Mouse (Mus musculus): ENCODE results near the gene Zfp54. TPM values are rescaled to one million over a fixed set of nuclear protein-coding genes. Genes with fewer than 3 reads are reported as not detected.

Gene Zfp54
- total RNA-seq, 2 experiments from 2014 or later = 0.62 to 0.77 TPM

Other genes starting within 250 kb of the Zfp54 start
- gene Vmn1r234, start 197.1 kb upstream of the Zfp54 start, total RNA-seq (2021) = not detected
- gene Vmn1r235, start 166.8 kb upstream of the Zfp54 start, total RNA-seq (2021) = not detected
- gene Vmn1r236, start 140.3 kb upstream of the Zfp54 start, total RNA-seq (2021) = not detected
- gene Vmn1r237, start 111.4 kb upstream of the Zfp54 start, total RNA-seq (2021) = not detected
- 1 to 10 TPM; 1.4 to 1.6 TPM for gene Zfp677, start 39.5 kb upstream of the Zfp54 start, total RNA-seq (2021)
- 1 to 10 TPM; 3.5 to 3.9 TPM for gene Zfp51, start 27.1 kb downstream of the Zfp54 start, total RNA-seq (2021)
- 1 to 10 TPM; 4.2 TPM for gene Zfp53, start 65.8 kb downstream of the Zfp54 start, total RNA-seq (2021)
- 1 to 10 TPM; 6.0 to 6.7 TPM for gene Zfp52, start 112.3 kb downstream of the Zfp54 start, total RNA-seq (2021)
- gene Zfp948, start 143.8 kb downstream of the Zfp54 start, total RNA-seq (2021) = 10 to 100 TPM; 11.8 to 13.0 TPM
- 1 to 10 TPM; 8.9 to 9.8 TPM for gene Zfp983, start 227.4 kb downstream of the Zfp54 start, total RNA-seq (2021)